Mouse (Mus musculus) heart, embryonic 12.5 days (tissue): ENCODE data around the gene Cst3. TPM values are rescaled to one million over a fixed set of nuclear protein-coding genes. Genes with fewer than 3 reads are reported as not detected.

ENCODE experiments used
- ATAC-seq: fragments of 200-750 bp; cut with Nextera tagmentation; 2 replicates; pipeline ENCODE4 v1.8.0; 2017; ENCODE audit warnings: moderate TSS enrichment, moderate library complexity; ENCODE audit not compliant: insufficient number of reproducible peaks, low FRiP score
- H3K27ac ChIP-seq: fragments of 300-500 bp; sonication (generic); 2 replicates; pipeline ENCODE4 v1.5.1; 2016; ENCODE audit warnings: mild to moderate bottlenecking, moderate library complexity; ENCODE audit not compliant: poor library complexity, severe bottlenecking
- H3K27me3 ChIP-seq: fragments of 300-500 bp; sonication (generic); replicated peaks from 2 replicates; pipeline ENCODE4 v1.6.1; 2016; ENCODE audit warnings: mild to moderate bottlenecking, moderate library complexity
- H3K36me3 ChIP-seq: fragments of 300-500 bp; sonication (generic); 2 replicates; pipeline ENCODE4 v1.6.1; 2016; ENCODE audit warnings: mild to moderate bottlenecking, moderate library complexity
- H3K4me1 ChIP-seq: fragments of 300-500 bp; sonication (generic); replicated peaks from 2 replicates; pipeline ENCODE4 v1.6.1; 2016; ENCODE audit warnings: mild to moderate bottlenecking
- H3K4me2 ChIP-seq: fragments of 300-500 bp; sonication (generic); 2 replicates; pipeline ENCODE4 v1.6.1; 2016; ENCODE audit warnings: mild to moderate bottlenecking, moderate library complexity
- H3K4me3 ChIP-seq: fragments of 300-500 bp; sonication (generic); 2 replicates; pipeline ENCODE4 v1.5.1; 2016; ENCODE audit warnings: mild to moderate bottlenecking
- H3K9ac ChIP-seq: fragments of 300-500 bp; sonication (generic); 2 replicates; pipeline ENCODE4 v1.6.1; 2016; ENCODE audit warnings: mild to moderate bottlenecking, moderate library complexity
- H3K9me3 ChIP-seq: fragments of 300-500 bp; sonication (generic); replicated peaks from 2 replicates; pipeline ENCODE4 v1.6.1; 2016; ENCODE audit warnings: mild to moderate bottlenecking, moderate library complexity
- WGBS: fragments of 180-500 bp; shearing (Covaris S2); methylation state at CpG from one replicate; pipeline ENCODE4 v1.1.7; 2016; 5-methylcytosine and 5-hydroxymethylcytosine counted together
- polyA plus RNA-seq: library from polyadenylated mRNA; unstranded; fragments of >200 nt; fragmentation: Nextera tagmentation; extraction: Ambion mirVana; gene quantifications from 2 replicates; pipeline ENCODE4 v1.2.1, GENCODE M21; 2016

Gene Cst3
- polyA plus RNA-seq, 1 experiment from 2014 or later = 758 TPM

- no peak overlapping the region for H3K4me2 ChIP-seq
- no peak overlapping the region for H3K4me3 ChIP-seq
- peak overlapping the region; percentile 20 for H3K27ac ChIP-seq
- 27% methylated on average over 3 of the region's 3 CpGs for WGBS
- no peaks in the 10 kb centered on the region for H3K27me3 ChIP-seq
- peaks cover 4% of the 10 kb centered on the region for H3K36me3 ChIP-seq
- H3K9ac ChIP-seq = no peak overlapping the region
- peaks cover 62% of the 10 kb centered on the region for H3K4me1 ChIP-seq
- no peak for ATAC-seq
- no peaks in the 10 kb centered on the region for H3K9me3 ChIP-seq
Measured at GRCm38 (mm10) chr2:148877016-148877770, 1.7 kb upstream of the Cst3 start.

DNA sequence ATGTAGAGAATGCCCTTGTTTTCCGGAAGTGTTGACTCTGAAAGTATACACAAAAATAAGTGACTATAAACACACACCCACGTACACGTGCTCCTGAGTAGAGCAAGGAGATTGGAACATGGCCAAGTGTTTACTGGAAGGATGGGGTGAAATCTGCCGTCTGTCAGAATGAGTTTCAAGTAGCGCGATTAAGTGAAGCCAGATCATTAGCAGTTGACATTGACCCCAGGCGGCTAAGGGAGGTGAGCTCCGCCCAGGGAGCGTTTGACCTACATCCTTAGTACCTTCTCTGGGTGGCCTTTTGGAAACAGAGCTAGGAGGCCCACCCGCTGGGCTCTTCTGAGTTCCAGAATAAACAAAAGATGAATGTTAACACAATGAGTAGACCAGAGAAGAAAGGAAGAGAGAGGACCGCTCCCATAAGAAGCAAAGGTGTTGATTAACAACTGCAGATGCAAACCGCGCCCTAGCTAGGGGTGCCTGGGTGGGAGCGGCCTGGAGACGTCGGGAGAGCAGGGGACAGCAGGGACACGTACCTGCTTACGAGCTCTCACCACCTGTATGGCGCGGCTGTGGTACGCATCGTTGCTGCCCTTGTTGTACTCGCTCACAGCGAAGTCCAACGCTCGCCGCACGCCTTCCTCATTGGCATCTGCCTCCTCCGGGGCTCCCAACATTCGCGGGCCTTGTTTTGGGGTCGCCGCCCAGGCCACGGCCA, 716 bp downstream of the Cst3 start:
- Histone ChIP-seq H3K4me1 (peaks cover 61% of the 10 kb centered on the region), H3K36me3 (peaks cover 23% of the 10 kb centered on the region), H3K27ac (peak overlapping the region; percentile 95), H3K9ac (peak overlapping the region; percentile 93), H3K27me3 (no peaks in the 10 kb centered on the region), H3K4me2 (peak overlapping the region; percentile 92), H3K4me3 (peak overlapping the region; percentile 94), H3K9me3 (no peaks in the 10 kb centered on the region)
- ATAC-seq = peak; percentile 43
- under 1% methylated on average over 34 of the region's 34 CpGs for WGBS

GRCm38 (mm10) chr2:148874224-148874616, 1.3 kb downstream of the Cst3 start:
- Histone ChIP-seq H3K4me1 (peaks cover 57% of the 10 kb centered on the region), H3K4me2 (peak overlapping the region; percentile 92), H3K4me3 (peak overlapping the region; percentile 94), H3K36me3 (peaks cover 23% of the 10 kb centered on the region), H3K27ac (peak overlapping the region; percentile 95), H3K27me3 (no peaks in the 10 kb centered on the region), H3K9ac (peak overlapping the region; percentile 93), H3K9me3 (no peaks in the 10 kb centered on the region)
- ATAC-seq = no peak
- 23% methylated on average over 3 of the region's 3 CpGs for WGBS

DNA sequence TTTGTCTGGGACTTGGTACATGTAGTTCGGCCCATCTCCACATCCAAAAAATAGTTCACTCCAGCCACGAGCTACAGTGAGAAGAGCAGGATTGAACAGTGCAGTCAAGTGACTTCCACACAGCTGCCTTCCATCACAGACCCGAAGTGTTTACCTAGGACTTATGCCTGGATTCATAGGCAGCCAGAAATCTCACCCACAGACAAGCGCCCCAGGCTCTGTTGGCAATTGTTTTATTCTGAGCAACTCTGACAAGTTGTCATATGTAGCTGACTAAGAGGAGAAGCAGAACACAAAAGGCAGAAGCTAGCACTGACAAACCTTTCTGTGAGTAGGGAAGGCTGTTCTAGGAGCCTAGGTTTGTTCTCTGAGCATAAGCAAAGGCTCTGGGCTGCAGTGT, 2.6 kb downstream of the Cst3 start:
- Histone ChIP-seq H3K27ac (0 out of 2 replicates have a peak overlapping the region, but pooled peaks have one; percentile 4), H3K9ac (peak overlapping the region; percentile 93; the same call in 1 of the 2 replicates), H3K4me3 (peak overlapping the region; percentile 94), H3K4me1 (peaks cover 43% of the 10 kb centered on the region), H3K27me3 (no peaks in the 10 kb centered on the region), H3K36me3 (peaks cover 23% of the 10 kb centered on the region), H3K9me3 (no peaks in the 10 kb centered on the region), H3K4me2 (peak overlapping the region; percentile 92)
- 57% methylated on average over 4 of the region's 4 CpGs for WGBS
- no peak for ATAC-seq

- H3K27me3 ChIP-seq = no peaks in the 10 kb centered on the region
- H3K36me3 ChIP-seq = peaks cover 23% of the 10 kb centered on the region
- WGBS = 75% methylated on average over 3 of the region's 3 CpGs
- H3K4me3 ChIP-seq = no peak overlapping the region
- no peaks in the 10 kb centered on the region for H3K9me3 ChIP-seq
- H3K4me2 ChIP-seq = no peak overlapping the region
- ATAC-seq = no peak
- H3K9ac ChIP-seq = no peak overlapping the region
- no peak overlapping the region for H3K27ac ChIP-seq
- H3K4me1 ChIP-seq = peaks cover 28% of the 10 kb centered on the region
Measured at GRCm38 (mm10) chr2:148870526-148870925, 5.0 kb downstream of the Cst3 start.

DNA sequence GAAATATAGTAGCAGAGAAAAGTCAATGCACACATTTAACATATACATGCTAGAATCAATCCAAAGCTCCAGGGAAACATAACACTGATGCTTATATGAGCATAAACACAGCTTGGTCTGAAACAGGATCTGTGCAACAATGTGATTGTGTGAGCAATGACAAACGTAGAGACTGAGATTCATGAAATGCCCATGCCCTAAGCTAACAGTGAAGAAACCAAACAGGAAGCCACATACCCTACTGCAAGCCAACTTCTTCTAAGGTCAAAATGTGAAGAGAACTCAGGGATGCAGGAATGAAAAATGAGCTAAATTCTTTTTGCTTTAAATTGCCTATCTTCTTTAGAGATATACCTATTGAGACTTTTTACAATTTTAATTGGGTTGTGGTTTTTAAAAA, 6.5 kb downstream of the Cst3 start:
- WGBS = 69% methylated on average over 1 of the region's 1 CpGs
- Histone ChIP-seq H3K9ac (no peak overlapping the region), H3K4me1 (peaks cover 32% of the 10 kb centered on the region), H3K27ac (no peak overlapping the region), H3K27me3 (no peaks in the 10 kb centered on the region), H3K36me3 (peaks cover 23% of the 10 kb centered on the region), H3K4me2 (no peak overlapping the region), H3K4me3 (no peak overlapping the region), H3K9me3 (no peaks in the 10 kb centered on the region)
- no peak for ATAC-seq

DNA sequence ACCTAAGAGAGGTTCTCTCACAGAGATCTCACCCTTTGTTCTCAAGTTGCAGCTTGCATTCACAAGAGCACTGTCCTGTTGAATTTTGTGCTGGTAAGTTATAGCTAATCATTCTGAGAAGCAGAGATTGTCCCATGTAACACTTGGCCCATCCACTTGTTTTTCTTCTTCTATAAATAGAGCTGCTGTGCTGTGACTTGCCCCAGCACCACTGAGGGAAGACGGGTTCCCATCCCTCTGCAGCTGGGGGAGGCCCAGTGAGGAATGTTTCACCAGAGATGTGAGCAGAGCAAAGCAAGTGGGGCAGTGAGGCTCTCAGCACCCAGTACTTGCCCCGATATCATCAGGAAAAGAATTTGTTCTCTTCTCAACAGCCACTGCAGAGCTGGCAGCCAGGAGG, 10.5 kb downstream of the Cst3 start, which contains the start of gene 9230104L09Rik:
TSS of gene 9230104L09Rik (minus strand) at position 73 of the 400 bp plus-strand sequence.
- no peaks in the 10 kb centered on the region for H3K36me3 ChIP-seq
- H3K27me3 ChIP-seq = no peaks in the 10 kb centered on the region
- H3K4me2 ChIP-seq = peak within 1 kb of the TSS; percentile 26
- no peak within 1 kb of the TSS for H3K9ac ChIP-seq
- WGBS = 21% methylated on average over 2 of the region's 2 CpGs
- H3K4me1 ChIP-seq = peaks cover 13% of the 10 kb centered on the region
- peak; percentile 57; the same call in 1 of the 2 replicates for ATAC-seq
- no peaks in the 10 kb centered on the region for H3K9me3 ChIP-seq
- H3K27ac ChIP-seq = peak within 1 kb of the TSS; percentile 46
- no peak within 1 kb of the TSS for H3K4me3 ChIP-seq

DNA sequence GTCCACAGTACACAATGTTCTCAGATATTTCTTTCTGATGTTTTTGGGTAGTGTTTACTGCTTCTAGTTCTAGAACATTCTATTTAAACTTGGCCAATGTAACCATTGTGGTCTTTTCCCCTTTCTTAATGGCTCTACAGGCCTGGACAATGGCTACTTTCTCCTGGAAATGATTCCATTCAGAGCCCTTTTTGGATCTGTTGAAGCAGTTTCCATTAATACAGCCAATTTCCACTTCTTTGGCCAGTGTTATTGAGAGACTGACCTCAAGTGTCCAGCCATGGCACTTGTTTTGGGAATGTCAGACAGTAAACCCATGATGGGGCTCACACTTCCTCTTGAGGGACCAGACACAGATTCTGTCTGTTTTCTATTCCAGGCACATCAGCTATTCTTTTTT, 13.8 kb downstream of the Cst3 start:
- Histone ChIP-seq H3K27me3 (no peaks in the 10 kb centered on the region), H3K4me3 (no peak overlapping the region), H3K9me3 (no peaks in the 10 kb centered on the region), H3K4me2 (no peak overlapping the region), H3K36me3 (no peaks in the 10 kb centered on the region), H3K27ac (no peak overlapping the region), H3K9ac (no peak overlapping the region), H3K4me1 (peaks cover 22% of the 10 kb centered on the region)
- ATAC-seq = no peak

- Histone ChIP-seq H3K27ac (no peak overlapping the region), H3K27me3 (no peaks in the 10 kb centered on the region), H3K36me3 (no peaks in the 10 kb centered on the region), H3K4me3 (no peak overlapping the region), H3K4me1 (peaks cover 23% of the 10 kb centered on the region), H3K9ac (no peak overlapping the region), H3K4me2 (no peak overlapping the region), H3K9me3 (no peaks in the 10 kb centered on the region)
- WGBS = 77% methylated on average over 4 of the region's 4 CpGs
- no peak for ATAC-seq
Measured at GRCm38 (mm10) chr2:148860993-148861392, 14.5 kb downstream of the Cst3 start.

GRCm38 (mm10) chr2:148857506-148857905, 18.0 kb downstream of the Cst3 start:
- H3K9ac ChIP-seq = no peak overlapping the region
- peaks cover 10% of the 10 kb centered on the region for H3K4me1 ChIP-seq
- H3K4me3 ChIP-seq = no peak overlapping the region
- no peak overlapping the region for H3K4me2 ChIP-seq
- peaks cover 4% of the 10 kb centered on the region; the same call in 1 of the 2 replicates for H3K9me3 ChIP-seq
- WGBS = 65% methylated on average over 4 of the region's 4 CpGs
- ATAC-seq = no peak
- no peaks in the 10 kb centered on the region for H3K36me3 ChIP-seq
- H3K27ac ChIP-seq = no peak overlapping the region; the same call in 1 of the 2 replicates
- H3K27me3 ChIP-seq = no peaks in the 10 kb centered on the region

GRCm38 (mm10) chr2:148856630-148857400, 18.7 kb downstream of the Cst3 start:
- peak overlapping the region; percentile 33 for H3K4me2 ChIP-seq
- 36% methylated on average over 8 of the region's 8 CpGs for WGBS
- H3K27me3 ChIP-seq = no peaks in the 10 kb centered on the region
- 0 out of 2 replicates have a peak, but pooled peaks have one; percentile 48 for ATAC-seq
- H3K36me3 ChIP-seq = no peaks in the 10 kb centered on the region
- H3K4me3 ChIP-seq = no peak overlapping the region
- H3K9me3 ChIP-seq = peaks cover 4% of the 10 kb centered on the region; the same call in 1 of the 2 replicates
- no peak overlapping the region for H3K9ac ChIP-seq
- H3K27ac ChIP-seq = peak overlapping the region; percentile 70
- peaks cover 10% of the 10 kb centered on the region for H3K4me1 ChIP-seq
